Mouse (Mus musculus): Measurements from ENCODE around the gene Pstpip1.
A peak's percentile ranks its signal among the peaks of the same experiment; 100 is the strongest.

The Pstpip1 gene

DNA sequence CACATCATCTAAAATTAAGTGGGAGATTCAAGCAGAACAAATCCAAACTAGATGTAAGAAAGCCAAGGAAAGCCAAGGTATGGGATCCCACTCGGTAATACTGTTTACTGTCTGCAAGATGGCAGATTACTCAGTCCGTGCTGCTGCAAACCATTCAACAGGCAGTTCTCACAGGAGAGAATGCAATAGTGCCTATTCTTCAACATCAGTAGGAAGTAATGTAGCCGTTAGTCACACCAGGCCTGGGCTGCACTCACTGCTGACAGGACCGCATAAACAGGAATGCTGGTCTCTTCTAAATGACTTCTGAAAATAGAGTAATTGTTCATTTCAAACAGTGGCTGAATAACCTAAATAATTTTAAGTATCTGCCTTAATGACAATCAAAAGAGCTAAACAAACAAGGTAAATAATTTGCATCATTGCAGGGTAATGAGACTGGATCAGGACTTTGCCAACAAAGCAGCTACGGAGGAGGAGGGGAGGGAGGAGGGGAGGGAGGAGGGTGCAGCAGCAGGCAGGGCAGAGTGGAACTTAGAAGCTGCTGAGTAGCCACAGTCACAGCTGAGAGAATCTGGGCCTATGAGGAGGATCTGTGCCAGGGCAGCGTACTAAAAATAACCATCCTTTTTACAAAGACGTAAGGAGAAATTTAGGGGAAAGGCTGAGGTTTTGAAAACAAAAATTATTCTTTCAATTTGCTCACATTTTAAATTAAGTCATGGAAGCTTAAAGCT, 62.2 kb downstream of the Pstpip1 start:
- no peak for DNase-seq (ENCODE audit: low spot score)

DNA sequence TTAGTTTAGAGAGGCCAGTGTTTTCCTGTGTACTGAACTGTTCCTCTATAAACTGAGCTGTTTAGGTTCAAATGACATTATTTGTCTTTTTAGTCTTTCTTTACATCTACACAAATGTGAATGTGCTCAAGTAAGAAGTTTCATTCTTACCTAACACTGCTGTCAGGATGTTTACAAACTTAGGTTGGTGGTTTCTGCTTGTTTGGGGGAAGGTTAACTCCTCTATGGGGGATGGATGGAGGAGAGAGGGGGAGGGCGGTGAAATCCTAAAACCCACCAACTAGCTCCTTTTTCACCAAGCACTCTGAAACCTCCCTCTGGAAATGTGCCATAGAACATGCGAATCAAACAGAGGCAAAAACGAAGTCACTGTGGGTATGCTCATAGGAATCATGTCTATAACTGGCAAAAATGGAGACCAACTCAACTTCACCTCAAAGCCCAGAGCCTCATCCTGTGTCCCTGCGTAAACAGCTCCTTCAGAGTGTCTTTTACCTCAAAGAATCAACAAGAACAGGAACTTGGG, 62.8 kb downstream of the Pstpip1 start:
- DNase-seq (ENCODE audit: low spot score): no peak

DNA sequence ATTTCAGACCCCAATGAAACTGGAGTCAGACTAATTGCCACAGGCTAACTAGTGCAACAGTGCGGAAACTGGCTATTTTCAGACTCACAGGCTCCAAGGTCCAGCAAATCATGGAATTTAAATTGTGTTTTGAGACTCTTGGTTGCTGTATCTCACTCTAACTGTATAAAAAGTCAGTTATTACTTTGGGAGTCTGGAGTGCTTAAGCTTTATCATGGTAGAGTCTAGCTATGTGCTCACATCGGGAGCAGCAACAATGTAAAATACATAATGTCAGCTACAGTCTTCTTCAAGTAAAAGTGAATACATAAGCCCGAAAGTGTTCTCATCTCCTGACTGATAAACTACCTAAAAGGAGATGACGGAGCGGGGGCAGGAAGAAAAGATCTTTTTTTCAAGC, 64.8 kb downstream of the Pstpip1 start:
- DNase-seq (ENCODE audit: low spot score): no peak

DNA sequence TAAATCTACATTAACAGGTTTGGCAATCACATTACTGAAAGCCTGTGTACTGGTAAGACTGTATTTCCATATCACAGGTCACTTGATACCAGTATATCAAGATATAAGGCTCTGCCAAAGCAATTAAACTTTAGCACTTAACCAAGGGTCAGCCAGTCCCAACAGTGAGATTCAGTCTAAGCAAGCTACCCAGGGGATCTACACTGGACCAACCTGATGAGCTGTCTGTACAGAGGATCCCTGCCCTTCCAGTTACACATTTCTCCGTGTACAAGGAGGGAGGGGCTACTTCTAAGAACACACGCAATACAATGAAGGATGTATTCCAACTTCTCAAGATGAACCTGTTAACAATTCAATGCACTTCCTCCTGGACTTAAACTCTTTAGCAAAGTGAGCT, 68.3 kb downstream of the Pstpip1 start:
- no peak for DNase-seq (ENCODE audit: low spot score)

- no peak for DNase-seq (ENCODE audit: low spot score)
Measured at GRCm38 (mm10) chr9:56159456-56159855, 69.7 kb downstream of the Pstpip1 start.

DNA sequence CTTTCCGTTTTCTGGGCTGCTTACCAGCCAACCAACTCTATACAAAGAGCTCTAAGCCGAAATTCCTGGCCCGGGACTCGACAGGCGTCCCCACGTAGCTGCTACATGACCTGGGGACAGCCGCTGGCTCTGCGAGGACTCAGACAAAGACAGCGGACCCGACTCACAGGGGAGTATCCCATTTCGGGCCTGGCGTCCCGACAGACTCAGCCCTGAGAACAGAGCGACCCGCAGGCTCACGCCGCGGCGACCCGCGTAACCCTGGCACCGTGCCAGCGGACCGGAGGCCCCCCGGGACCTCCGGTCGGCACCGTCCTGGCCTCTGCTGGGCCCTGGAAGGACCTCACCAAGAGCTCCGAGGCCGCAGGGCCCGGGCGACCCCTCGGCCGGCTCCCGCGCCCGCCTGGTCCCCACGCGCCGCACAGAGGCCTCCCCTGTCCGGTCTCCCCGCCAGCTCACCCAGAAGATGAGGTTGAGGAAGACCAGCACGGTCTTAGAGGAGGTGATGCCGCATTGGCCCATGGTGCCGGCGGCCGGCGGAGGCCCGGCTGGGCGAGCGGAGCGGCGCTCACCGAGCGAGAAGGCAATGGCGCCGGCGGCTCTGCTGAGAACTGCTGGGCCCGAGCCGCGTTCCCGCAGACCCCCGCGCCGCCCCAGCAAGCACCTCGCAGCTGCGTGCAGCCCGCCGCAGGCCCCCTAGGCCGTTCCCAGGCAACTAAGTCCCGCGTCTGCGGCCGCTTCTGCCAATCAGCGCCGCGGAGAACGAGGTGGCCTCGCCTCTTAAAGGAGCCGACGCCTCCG, 70.8 kb downstream of the Pstpip1 start:
- peak; percentile 92 for DNase-seq (ENCODE audit: low spot score)

DNA sequence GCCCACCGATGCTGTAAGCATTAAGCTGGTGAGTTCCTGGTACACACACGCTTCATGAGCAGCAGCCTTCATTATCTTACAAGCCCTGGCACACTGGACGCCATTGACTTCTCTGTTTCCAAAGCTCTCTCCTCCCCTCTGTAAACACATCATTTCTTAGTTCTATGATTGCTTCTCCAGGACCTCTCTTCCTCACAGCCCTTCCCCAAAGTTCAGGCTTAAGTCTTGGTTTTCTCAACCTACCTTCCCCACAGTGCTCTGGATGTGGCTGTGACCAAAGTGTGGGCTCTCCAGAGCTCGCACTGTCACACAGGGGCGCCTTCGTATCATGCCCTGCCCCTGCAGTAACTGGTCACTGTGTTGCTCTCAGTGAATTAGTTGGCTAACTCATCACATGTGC, 75.6 kb downstream of the Pstpip1 start, which contains the start of gene Tspan3:
Gene Tspan3 (minus strand): TSS at position 101 of the 400 bp plus-strand sequence.
- DNase-seq (ENCODE audit: low spot score): no peak

GRCm38 (mm10) chr9:56166161-56166560, 76.4 kb downstream of the Pstpip1 start:
- DNase-seq (ENCODE audit: low spot score): no peak

DNA sequence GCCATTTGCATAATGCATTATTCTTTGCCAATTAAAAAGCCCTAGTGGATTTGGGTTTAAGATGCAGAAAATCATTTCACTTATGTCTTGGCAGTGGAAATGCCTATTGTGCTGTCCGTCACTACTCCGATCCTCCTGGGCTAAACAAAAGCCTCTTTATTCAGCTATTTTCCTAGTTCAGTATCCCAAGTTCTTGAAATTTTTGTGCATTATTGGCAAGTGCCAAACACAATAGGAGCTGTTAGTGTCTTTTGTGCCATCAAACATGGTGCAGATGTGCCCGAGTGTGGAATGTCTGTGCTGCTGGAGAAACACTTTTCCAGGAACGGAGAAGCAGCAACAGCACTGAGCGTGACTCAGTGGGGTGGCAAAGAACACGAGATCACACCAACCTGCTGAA, 77.9 kb downstream of the Pstpip1 start:
- DNase-seq (ENCODE audit: low spot score): no peak

DNA sequence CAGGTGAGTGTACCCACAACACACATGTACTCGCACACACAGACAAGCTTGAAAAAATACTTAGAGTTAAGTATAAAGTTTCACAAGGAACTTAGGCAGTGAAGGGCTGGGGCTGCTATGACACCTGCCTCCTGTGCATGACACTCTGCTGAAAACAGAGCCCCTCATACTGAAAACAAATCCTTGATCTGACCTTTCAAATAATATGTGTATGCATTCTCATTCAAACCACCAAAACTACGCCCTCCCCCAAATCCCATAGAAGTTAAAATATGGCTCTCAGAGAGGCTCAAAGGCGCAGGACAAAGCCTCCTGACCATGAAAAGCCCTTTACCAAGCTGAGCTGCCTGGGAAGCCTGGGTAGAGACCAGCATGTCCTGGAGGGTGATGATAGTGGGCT, 85.6 kb downstream of the Pstpip1 start:
- DNase-seq (ENCODE audit: low spot score): no peak

- no peak for DNase-seq (ENCODE audit: low spot score)
Measured at GRCm38 (mm10) chr9:56177354-56177753, 87.6 kb downstream of the Pstpip1 start.
